Mouse (Mus musculus) embryonic stem cell, embryonic (primary cell): ENCODE measurements around the gene Rep15.

Experiments used
- CTCF ChIA-PET, 4 experiments: fragments of 300-600 bp in 2 of 4; fragments of 350-600 bp in 2 of 4; sonication (Branson Sonifier 250); formaldehyde crosslinking; loops; one replicate each; lab custom pipeline; 2022; ENCODE audit warnings: inconsistent platforms in 2 of 4; lab: Charles Lee
- POLR2A ChIA-PET, 4 experiments: fragments of 300-600 bp in 2 of 4; fragments of 350-600 bp in 2 of 4; sonication (Branson Sonifier 250); formaldehyde crosslinking; loops; one replicate each; lab custom pipeline; 2022; ENCODE audit warnings: antibody characterized with exemption in 4 of 4, inconsistent platforms in 1 of 4; lab: Charles Lee

Rep15 gene

GRCm38 (mm10) chr6:147032303-147032925 is at the start of gene Rep15:
Rep15 (plus strand) TSS chr6:147032584.
- CTCF ChIA-PET: interaction anchor here in 1 of 4 experiments (0.6 to 1.2 kb wide), 4 partner anchors 38 to 208 kb away, joined by 3 read pairs; no protein-coding TSS in a partner anchor
- POLR2A ChIA-PET: interaction anchor here in 3 of 4 experiments (0.5 to 2.4 kb wide), 5 partner anchors 9 to 47 kb away, joined by 3 to 11 read pairs (median 4); partner anchors contain the start of gene Mrps35 (in 2 of the 3)

- ChIA-PET CTCF (interaction anchor here in 3 of 4 experiments (0.9 to 1.3 kb wide), 4 partner anchors 10 to 160 kb away, joined by 3 to 5 read pairs (median 4); no protein-coding TSS in a partner anchor), POLR2A (interaction anchor here in 1 of 4 experiments (0.9 kb wide), 1 partner anchor 72 kb away, joined by 3 read pairs; no protein-coding TSS in a partner anchor)
These were observed 47.8 kb upstream of the Rep15 start for GRCm38 (mm10) chr6:146984569-146984968.

GRCm38 (mm10) chr6:146994236-146994635 is 38.1 kb upstream of the Rep15 start:
- ChIA-PET CTCF (interaction anchor here (0.5 to 2.4 kb wide), 62 partner anchors 8 to 1437 kb away, joined by 3 to 31 read pairs (median 4); partner anchors contain the start of genes Ppfibp1 (in 3 of the 4), Ccdc91 (in 1 of the 4) and Rep15 (in 1 of the 4)), POLR2A (interaction anchor here in 1 of 4 experiments (0.6 to 0.8 kb wide), 3 partner anchors 14 to 170 kb away, joined by 3 read pairs; no protein-coding TSS in a partner anchor)

GRCm38 (mm10) chr6:146995391-146995790 is 37.0 kb upstream of the Rep15 start:
- ChIA-PET POLR2A (no interaction called here), CTCF (interaction anchor here in 2 of 4 experiments (1.6 to 2.4 kb wide), 3 partner anchors 157 to 162 kb away, joined by 4 to 24 read pairs (median 18); no protein-coding TSS in a partner anchor)

GRCm38 (mm10) chr6:146995878-146996277 is 36.5 kb upstream of the Rep15 start:
- ChIA-PET POLR2A (no interaction called here), CTCF (interaction anchor here in 2 of 4 experiments (1.1 to 2.4 kb wide), 3 partner anchors 157 to 163 kb away, joined by 3 to 18 read pairs (median 4); no protein-coding TSS in a partner anchor)

GRCm38 (mm10) chr6:146997006-146997405 is 35.4 kb upstream of the Rep15 start:
- CTCF ChIA-PET: interaction anchor here in 2 of 4 experiments (0.6 to 1.1 kb wide), 2 partner anchors 26 to 163 kb away, joined by 3 to 4 read pairs; no protein-coding TSS in a partner anchor
- POLR2A ChIA-PET: interaction anchor here in 1 of 4 experiments (1.2 kb wide), 1 partner anchor 10 kb away, joined by 3 read pairs; no protein-coding TSS in a partner anchor

- ChIA-PET CTCF (interaction anchor here in 2 of 4 experiments (0.6 to 1.2 kb wide), 2 partner anchors 165 to 173 kb away, joined by 3 to 4 read pairs; no protein-coding TSS in a partner anchor), POLR2A (no interaction called here)
These were observed 33.7 kb upstream of the Rep15 start for GRCm38 (mm10) chr6:146998710-146999109.

GRCm38 (mm10) chr6:146999302-146999701 is 33.1 kb upstream of the Rep15 start:
- ChIA-PET POLR2A (no interaction called here), CTCF (interaction anchor here in 1 of 4 experiments (0.6 kb wide), 1 partner anchor 174 kb away, joined by 3 read pairs; no protein-coding TSS in a partner anchor)

GRCm38 (mm10) chr6:146999755-147000154 is 32.6 kb upstream of the Rep15 start:
- POLR2A ChIA-PET: interaction anchor here in 1 of 4 experiments (0.7 kb wide), 1 partner anchor 293 kb away, joined by 4 read pairs; no protein-coding TSS in a partner anchor
- CTCF ChIA-PET: interaction anchor here in 1 of 4 experiments (0.6 kb wide), 1 partner anchor 175 kb away, joined by 3 read pairs; no protein-coding TSS in a partner anchor

GRCm38 (mm10) chr6:147008148-147008547 is 24.2 kb upstream of the Rep15 start:
- POLR2A ChIA-PET: interaction anchor here in 1 of 4 experiments (0.7 kb wide), 1 partner anchor 85 kb away, joined by 3 read pairs; no protein-coding TSS in a partner anchor
- CTCF ChIA-PET: interaction anchor here in 3 of 4 experiments (0.6 to 1.0 kb wide), 8 partner anchors 72 to 232 kb away, joined by 3 to 4 read pairs (median 3); partner anchors contain the start of gene Klhl42 (in 1 of the 3)

- POLR2A ChIA-PET: interaction anchor here in 2 of 4 experiments (0.6 kb wide), 2 partner anchors 103 to 314 kb away, joined by 3 to 5 read pairs; no protein-coding TSS in a partner anchor
These were observed 22.0 kb upstream of the Rep15 start for GRCm38 (mm10) chr6:147010358-147010757.

GRCm38 (mm10) chr6:147010811-147011520 is 21.4 kb upstream of the Rep15 start:
- POLR2A ChIA-PET: no interaction called here

More at GRCm38 (mm10) chr6:147010358-147010757, 22.0 kb upstream of the Rep15 start:
- CTCF ChIA-PET: interaction anchor here in 1 of 4 experiments (0.7 kb wide), 1 partner anchor 31 kb away, joined by 4 read pairs; no protein-coding TSS in a partner anchor

GRCm38 (mm10) chr6:147011555-147011954 is 20.8 kb upstream of the Rep15 start:
- POLR2A ChIA-PET: interaction anchor here in 1 of 4 experiments (0.6 kb wide), 1 partner anchor 19 kb away, joined by 7 read pairs; no protein-coding TSS in a partner anchor
- CTCF ChIA-PET: interaction anchor here in 1 of 4 experiments (0.8 kb wide), 1 partner anchor 178 kb away, joined by 3 read pairs; no protein-coding TSS in a partner anchor

More at GRCm38 (mm10) chr6:147010811-147011520, 21.4 kb upstream of the Rep15 start:
- CTCF ChIA-PET: no interaction called here

GRCm38 (mm10) chr6:147011977-147012376 is 20.4 kb upstream of the Rep15 start:
- CTCF ChIA-PET: interaction anchor here in 1 of 4 experiments (0.8 kb wide), 1 partner anchor 178 kb away, joined by 3 read pairs; no protein-coding TSS in a partner anchor
- POLR2A ChIA-PET: interaction anchor here in 1 of 4 experiments (0.6 kb wide), 1 partner anchor 18 kb away, joined by 7 read pairs; no protein-coding TSS in a partner anchor

GRCm38 (mm10) chr6:147013546-147013945 is 18.8 kb upstream of the Rep15 start:
- ChIA-PET CTCF (interaction anchor here in 3 of 4 experiments (0.6 to 1.4 kb wide), 4 partner anchors 19 to 180 kb away, joined by 3 to 6 read pairs (median 4); no protein-coding TSS in a partner anchor), POLR2A (no interaction called here)

- POLR2A ChIA-PET: no interaction called here
- CTCF ChIA-PET: interaction anchor here in 3 of 4 experiments (0.6 to 1.4 kb wide), 4 partner anchors 55 to 223 kb away, joined by 3 to 11 read pairs (median 4); no protein-coding TSS in a partner anchor
These were observed 14.5 kb upstream of the Rep15 start for GRCm38 (mm10) chr6:147017906-147018305.

GRCm38 (mm10) chr6:147018364-147018763 is 14.0 kb upstream of the Rep15 start:
- ChIA-PET CTCF (interaction anchor here in 3 of 4 experiments (0.6 to 1.4 kb wide), 3 partner anchors 55 to 222 kb away, joined by 3 to 11 read pairs (median 3); no protein-coding TSS in a partner anchor), POLR2A (interaction anchor here in 1 of 4 experiments (0.5 kb wide), 1 partner anchor 1647 kb away, joined by 3 read pairs; no protein-coding TSS in a partner anchor)
